Mouse (Mus musculus) c-Kit-negative CD71-positive TER-119-positive erythroid progenitor cells, embryonic 14.5 days (primary cell): ENCODE data around the gene Sprr2k.
"Not testable (repeated sequence)": the region's sequence is repeated elsewhere in the genome, so short reads cannot be mapped to it uniquely, and the experiment has no call there.

Experiments used
- DNase-seq: peaks from one replicate; pipeline ENCODE4 v3.0.0-alpha.2; 2013; ENCODE audit warnings: low read depth, low spot score

The Sprr2k gene

DNA sequence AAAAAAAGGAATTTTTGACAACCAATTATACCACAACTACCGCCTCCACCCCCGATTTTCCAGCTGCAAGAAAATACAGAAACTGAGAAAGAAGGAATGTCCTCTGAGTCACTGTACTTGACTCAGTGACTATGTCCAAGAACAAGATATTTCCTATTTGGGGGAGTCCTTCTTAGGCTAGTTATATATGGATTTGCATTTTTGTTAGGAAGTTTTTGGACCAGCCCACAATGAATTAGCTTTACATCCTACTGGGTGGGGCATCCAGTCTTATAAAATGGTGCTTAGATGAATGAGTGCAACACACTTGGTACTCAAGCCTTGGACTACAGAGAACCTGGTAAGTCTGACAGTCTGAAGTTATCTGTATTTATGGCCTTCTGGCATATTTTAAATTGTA, at the start of gene Sprr2k:
Gene Sprr2k (plus strand): TSS at position 301 of the 400 bp plus-strand sequence.
- no peak for DNase-seq

DNA sequence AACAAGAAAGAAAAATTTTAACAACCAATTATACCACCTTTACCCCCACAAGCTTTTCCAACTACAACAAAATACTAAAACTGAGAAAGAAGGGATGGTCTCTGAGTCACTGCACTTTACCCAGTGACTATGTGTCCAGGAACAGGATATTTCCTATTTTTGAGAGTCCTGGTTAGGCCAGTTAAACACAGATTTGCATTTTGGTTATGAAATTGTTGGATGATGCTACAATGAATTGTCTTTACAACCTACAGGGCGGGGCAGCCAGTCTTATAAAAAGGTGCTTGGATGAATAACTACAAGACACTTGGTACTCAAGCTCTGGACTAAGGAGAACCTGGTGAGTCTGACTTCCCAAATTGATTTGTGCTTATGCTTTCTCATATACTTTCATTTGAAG, 47.0 kb upstream of the Sprr2k start, which contains the start of gene Sprr2h:
Gene Sprr2h (plus strand): TSS at position 301 of the 400 bp plus-strand sequence.
- DNase-seq, result no peak

DNA sequence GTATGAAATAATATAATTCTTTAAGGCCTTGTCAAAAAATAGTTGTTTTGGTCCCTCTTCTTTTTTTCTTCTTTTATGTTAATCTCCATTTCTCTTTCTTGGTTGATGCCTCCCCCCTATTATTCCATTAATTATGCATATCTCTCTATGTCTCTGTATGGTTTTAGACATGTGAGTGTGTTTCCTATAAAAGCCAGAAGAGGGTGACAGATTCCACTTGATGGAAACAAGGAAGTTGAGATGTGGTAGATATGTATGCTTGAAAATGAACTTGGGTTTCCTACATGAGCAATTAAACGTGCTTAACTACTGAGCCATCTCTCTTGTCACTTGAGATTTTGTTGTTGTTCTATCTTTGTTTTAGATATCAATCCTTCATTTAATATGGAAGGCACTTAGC, 38.1 kb upstream of the Sprr2k start:
- no peak for DNase-seq

DNA sequence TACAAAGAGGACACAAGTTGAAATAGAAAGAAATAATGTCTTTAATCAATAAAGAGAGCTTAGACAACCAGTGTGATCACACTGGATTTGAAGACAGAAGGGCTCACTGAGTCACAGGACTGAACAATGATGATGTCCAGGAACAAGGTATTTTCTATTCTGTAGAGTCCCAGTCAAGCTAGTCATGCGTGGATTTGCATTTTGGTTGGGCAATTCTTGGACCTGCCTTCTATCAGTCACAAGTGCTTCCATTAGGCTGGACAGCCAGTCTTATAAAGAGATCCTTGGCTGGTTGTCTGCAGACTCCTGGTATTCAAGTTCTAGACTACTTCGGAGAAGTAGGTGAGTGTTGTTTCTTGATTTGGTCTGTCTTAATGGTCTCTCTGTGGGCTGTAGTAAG, 24.7 kb upstream of the Sprr2k start, which contains the start of gene Sprr2i:
Gene Sprr2i (plus strand): TSS at position 301 of the 400 bp plus-strand sequence.
- no peak for DNase-seq

DNA sequence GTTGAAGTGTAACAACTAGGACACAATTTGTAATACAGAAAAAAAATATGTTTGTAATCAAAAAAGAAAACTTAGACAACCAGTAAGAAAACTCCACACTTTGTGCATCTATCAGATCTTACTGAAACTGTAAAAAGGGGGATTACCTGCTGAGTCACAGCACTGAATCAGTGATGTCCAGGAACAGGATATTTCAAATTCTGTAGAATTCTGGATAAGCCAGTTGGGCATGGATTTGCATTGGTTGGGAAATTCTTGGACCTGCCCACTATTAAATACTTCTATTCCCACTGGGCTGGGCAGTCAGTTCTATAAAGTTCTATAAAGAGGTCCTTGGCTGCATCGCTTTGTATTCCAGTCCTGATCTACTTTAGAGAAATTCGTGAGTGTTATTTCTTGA, 14.6 kb upstream of the Sprr2k start, which contains the start of gene Sprr2j-ps:
Gene Sprr2j-ps (plus strand): TSS at position 301 of the 400 bp plus-strand sequence.
- no peak for DNase-seq

DNA sequence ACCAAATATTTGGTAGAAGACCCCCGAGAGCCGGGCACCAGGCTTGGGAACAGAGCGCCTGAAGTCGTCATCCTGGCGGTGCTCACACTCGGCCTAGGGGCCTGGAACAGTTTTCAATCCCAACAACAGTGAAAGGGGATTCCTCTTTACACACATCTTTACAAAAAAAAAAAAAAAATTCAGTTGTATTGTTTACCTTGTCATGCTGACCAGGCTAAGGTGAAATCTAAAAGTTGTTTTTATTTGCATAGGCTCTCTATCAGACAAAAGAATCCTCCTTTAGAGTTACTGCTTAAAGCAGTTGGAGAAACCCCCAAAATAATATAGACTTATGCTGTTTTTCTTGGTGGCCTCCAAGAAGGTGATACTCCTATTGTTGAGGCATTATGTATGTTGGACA, 3.1 kb upstream of the Sprr2k start, which contains the start of gene Gm9774:
Gene Gm9774 (minus strand): TSS at position 101 of the 400 bp plus-strand sequence.
- no peak for DNase-seq

DNA sequence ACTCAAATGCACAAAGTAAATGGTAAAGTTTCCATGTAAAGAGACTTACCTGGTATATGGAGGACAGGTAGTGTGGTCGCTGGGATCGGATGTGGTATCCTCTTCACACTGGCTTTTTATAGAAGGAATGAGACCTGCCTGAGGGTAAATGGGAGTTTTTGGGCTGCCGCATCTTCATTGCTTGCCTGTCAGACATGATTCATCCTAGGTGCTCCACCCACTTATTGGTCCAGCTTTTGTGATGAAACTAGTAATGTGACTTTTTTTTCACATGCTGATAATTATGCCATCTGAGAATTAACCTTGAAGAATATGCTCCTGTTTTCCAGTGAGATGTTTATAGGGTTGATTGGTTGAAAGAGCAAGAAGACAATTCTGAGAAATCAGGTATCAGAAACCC, 6.3 kb downstream of the Sprr2k start, which contains the start of gene Sprr1b:
Gene Sprr1b (minus strand): TSS at position 101 of the 400 bp plus-strand sequence.
- DNase-seq, result no peak

DNA sequence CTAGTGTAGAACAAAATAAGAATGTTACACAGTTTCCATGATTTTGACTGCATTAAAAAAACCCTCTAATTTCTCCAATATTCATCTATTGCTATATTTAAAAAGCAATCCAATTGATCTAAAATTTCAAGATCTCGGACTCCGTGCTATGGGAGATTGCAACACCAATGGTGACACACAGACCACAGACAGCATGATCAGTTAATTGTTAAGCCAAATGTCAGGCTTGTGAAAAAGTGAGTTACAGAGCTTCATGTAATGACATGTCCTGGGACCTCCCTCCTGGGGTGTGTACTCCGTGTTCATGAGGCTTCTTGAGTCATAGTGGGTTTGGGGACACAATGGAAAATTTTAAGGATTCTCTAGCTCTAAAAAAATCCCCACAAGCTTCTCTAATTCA, 7.8 kb downstream of the Sprr2k start:
- no peak for DNase-seq

DNA sequence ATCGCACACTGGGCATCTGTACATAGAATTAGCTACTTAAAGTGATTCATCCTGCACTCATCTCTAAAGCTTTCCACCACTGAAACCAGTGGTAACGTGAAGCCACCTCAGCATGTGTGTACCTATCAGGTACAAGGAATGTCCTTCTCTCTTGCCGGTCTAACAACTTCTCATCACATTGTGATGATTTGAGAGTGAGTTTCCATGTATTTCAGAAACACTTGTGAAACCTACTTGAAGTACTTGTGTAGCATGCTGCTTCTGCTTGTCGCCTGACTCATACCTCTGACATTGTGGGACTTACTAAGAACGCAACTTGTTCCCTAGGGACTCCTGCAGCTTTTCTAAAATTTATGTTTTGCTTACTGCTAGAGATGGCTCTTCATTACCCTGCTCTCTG, 22.8 kb downstream of the Sprr2k start:
- DNase-seq, result no peak

DNA sequence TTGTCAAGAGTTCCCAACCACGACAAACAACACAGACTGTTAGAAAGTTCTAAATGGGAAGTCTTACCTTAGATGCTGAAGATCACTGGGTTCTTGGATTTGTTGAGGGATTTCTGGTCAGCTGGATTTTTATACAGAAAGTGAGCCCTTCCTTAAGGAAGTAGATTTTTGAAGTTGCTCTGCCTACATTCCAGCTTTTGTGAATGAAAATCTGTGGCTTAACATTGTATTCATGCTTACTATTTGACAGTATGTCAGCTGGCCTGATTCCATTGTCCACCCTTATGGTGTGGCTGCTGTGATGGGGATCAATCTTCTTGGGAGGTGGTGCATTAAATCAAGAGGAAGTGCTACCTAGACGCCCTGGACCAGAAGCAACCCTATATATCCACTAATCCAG, 26.2 kb downstream of the Sprr2k start, which contains the start of gene Sprr3:
Gene Sprr3 (minus strand): TSS at position 101 of the 400 bp plus-strand sequence.
- no peak for DNase-seq

DNA sequence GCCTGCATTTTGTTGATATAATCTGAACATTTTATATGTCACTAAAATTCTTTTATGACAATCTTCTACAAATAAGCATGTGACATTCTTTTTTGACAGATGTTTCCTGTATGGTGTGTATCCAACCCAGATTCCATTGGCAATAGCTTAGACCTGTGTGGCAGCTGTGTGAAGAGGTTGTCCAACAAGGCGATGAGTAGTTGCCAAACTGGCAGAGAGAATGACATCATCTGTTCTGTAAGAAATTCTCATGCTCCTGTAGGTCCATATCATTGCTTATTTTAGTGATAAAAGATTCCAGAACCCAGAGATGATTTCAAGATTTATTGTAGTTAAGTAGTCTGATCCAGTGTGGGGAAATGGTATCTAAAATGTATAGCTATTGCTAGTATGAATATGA, 34.2 kb downstream of the Sprr2k start:
- DNase-seq, result no peak

DNA sequence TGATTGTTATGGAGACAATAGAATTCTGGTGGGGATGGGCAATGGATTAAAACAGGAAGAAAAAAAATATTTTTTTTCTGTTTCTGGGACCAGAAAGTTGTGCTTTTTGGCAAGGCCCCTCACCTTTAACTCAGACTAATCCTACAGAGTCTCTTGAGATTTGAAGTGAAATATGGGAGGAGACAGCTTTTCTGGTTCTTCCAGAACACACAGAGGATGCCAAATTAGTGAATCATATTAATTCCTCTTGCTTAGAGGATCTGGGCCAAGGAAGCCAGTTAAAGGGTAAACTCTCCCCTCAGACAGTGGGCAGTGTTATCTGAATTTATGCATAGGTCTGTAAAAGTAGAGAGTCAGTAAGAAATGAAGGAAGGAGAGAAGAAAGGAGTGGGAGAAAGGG, 35.0 kb downstream of the Sprr2k start:
- no peak for DNase-seq

DNA sequence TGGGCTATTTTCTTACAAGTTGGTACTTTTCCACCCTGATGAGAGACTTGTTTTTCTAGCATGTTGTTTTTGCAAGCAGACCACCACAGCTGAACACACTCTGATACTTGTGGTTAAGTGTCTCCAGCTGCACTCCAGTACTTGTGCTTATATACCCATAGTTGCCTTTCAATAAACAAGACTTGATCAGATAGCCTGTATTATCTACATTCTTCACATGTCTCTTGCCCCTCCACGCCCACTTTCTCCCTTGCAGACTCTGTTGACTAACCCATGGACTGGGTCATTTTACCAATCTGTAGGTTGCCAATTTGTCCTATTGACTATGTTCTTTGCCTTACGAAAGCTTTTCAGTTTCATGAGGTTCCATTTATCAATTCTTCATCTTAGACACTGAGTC, 37.7 kb downstream of the Sprr2k start:
- no peak for DNase-seq

DNA sequence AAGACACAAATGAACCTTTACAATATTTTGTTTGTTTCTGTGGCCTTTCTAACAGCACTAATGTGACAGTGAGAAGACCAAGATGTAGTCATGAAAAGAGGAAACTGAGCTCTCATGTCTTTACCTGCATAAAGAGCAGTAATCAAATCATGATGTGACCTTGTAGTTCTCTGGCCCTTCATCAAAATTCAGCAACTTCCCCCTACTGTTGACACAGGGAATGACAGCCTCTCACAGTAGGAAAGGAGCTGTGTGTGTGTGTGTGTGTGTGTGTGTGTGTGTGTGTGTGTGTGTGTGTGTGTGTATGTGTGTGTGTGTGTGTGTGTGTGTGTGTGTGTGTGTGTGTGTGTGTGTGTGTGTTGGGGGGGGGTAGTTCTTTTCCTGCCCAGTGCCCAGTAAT, 48.9 kb downstream of the Sprr2k start:
- DNase-seq, result not testable (repeated sequence)
